Mouse (Mus musculus): Measurements from ENCODE around the gene Slain2.

- TF ChIP-seq POLR2A (IDR thresholded peaks at IDR 0.05; ENCODE audit: insufficient read depth, low read length): no peak
- no peak for TF ChIP-seq CTCF (IDR thresholded peaks at IDR 0.05; ENCODE audit: low read depth, low read length)
- no peak for TF ChIP-seq EP300 (IDR thresholded peaks at IDR 0.05; ENCODE audit: insufficient read depth, low read depth, low read length)
Observed at GRCm38 (mm10) chr5:72972435-72972834, 58.3 kb downstream of the Slain2 start.
